Mouse (Mus musculus) liver, embryonic 12.5 days (tissue): ENCODE data around the gene Gse1. TPM values are rescaled to one million over a fixed set of nuclear protein-coding genes. Genes with fewer than 3 reads are reported as not detected.
A peak's percentile ranks its signal among the peaks of the same experiment; 100 is the strongest.

Experiments used
- ATAC-seq: fragments of 200-750 bp; cut with Nextera tagmentation; 2 replicates; pipeline ENCODE4 v1.8.0; 2017; ENCODE audit warnings: moderate number of reproducible peaks, mild to moderate bottlenecking, moderate library complexity
- H3K27ac ChIP-seq: fragments of 300-500 bp; sonication (generic); 2 replicates; pipeline ENCODE4 v1.5.1; 2016; ENCODE audit warnings: mild to moderate bottlenecking
- H3K27me3 ChIP-seq: fragments of 300-500 bp; sonication (generic); replicated peaks from 2 replicates; pipeline ENCODE4 v1.6.1; 2016; ENCODE audit warnings: mild to moderate bottlenecking, moderate library complexity
- H3K36me3 ChIP-seq: fragments of 300-500 bp; sonication (generic); 2 replicates; pipeline ENCODE4 v1.6.1; 2016; ENCODE audit warnings: mild to moderate bottlenecking, moderate library complexity
- H3K4me1 ChIP-seq: fragments of 300-500 bp; sonication (generic); 2 replicates; pipeline ENCODE4 v1.6.1; 2016
- H3K4me2 ChIP-seq: fragments of 300-500 bp; sonication (generic); 2 replicates; pipeline ENCODE4 v1.6.1; 2016; ENCODE audit warnings: mild to moderate bottlenecking, moderate library complexity
- H3K4me3 ChIP-seq: fragments of 300-500 bp; sonication (generic); 2 replicates; pipeline ENCODE4 v1.5.1; 2016; ENCODE audit warnings: mild to moderate bottlenecking, moderate library complexity
- H3K9ac ChIP-seq: fragments of 300-500 bp; sonication (generic); 2 replicates; pipeline ENCODE4 v1.6.1; 2016; ENCODE audit warnings: mild to moderate bottlenecking, moderate library complexity
- H3K9me3 ChIP-seq: fragments of 300-500 bp; sonication (generic); replicated peaks from 2 replicates; pipeline ENCODE4 v1.6.1; 2016; ENCODE audit warnings: mild to moderate bottlenecking, moderate library complexity
- WGBS: fragments of 180-500 bp; shearing (Covaris S2); methylation state at CpG from one replicate; pipeline ENCODE4 v1.1.7; 2016; ENCODE audit not compliant: insufficient replicate concordance; 5-methylcytosine and 5-hydroxymethylcytosine counted together
- polyA plus RNA-seq: library from polyadenylated mRNA; unstranded; fragments of >200 nt; fragmentation: Nextera tagmentation; extraction: Ambion mirVana; gene quantifications from 2 replicates; pipeline ENCODE4 v1.2.1, GENCODE M21; 2016

Gene Gse1
- polyA plus RNA-seq, 1 experiment from 2014 or later = 15.9 TPM

DNA sequence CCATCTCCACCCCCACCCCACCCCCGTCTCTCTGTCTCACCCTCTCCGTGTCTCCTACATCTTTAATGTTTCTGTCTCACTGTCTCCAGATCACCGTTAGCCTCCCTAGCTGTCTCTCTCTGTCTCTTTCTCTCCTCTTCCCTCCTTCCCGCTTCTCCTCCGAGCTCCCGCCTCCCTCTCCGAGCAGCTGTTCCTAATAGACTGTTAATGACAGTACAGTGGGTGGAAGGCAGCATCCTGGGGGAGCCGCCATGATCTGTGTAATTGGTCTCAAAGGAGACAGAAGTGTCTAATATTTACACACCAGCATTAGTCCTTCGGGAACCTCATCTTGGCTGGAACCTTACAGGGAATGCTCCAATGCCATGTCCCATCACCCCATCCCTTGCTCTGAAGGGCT is 56.0 kb downstream of the Gse1 start:
- no peak for ATAC-seq
- peaks cover 69% of the 10 kb centered on the region for H3K4me1 ChIP-seq
- H3K4me2 ChIP-seq = no peak overlapping the region
- H3K36me3 ChIP-seq = peaks cover 7% of the 10 kb centered on the region; the same call in 1 of the 2 replicates
- H3K27ac ChIP-seq = no peak overlapping the region
- H3K9me3 ChIP-seq = no peaks in the 10 kb centered on the region
- H3K27me3 ChIP-seq = peaks cover 23% of the 10 kb centered on the region
- no peak overlapping the region for H3K9ac ChIP-seq
- 65% methylated on average over 9 of the region's 9 CpGs for WGBS
- no peak overlapping the region for H3K4me3 ChIP-seq

DNA sequence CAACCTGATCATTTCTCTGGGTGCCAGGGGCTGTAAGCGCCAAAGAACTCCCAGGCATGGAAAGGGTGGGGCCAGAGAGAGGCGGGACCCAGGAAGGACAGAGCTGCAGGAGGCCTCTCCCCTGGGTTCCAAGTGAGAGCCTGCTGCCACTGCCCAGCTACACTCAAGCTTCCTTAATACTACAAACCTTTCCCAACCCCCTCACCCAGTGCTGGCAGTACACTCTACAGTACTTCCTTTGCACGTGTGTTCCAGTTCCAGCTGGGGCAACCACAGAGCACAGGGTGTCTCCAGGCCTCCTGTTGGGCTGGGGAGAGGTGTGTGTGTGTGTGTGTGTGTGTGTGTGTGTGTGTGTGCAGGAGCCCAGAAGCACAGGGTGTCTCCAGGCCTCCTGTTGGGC is 56.8 kb downstream of the Gse1 start:
- H3K4me3 ChIP-seq = no peak overlapping the region
- H3K36me3 ChIP-seq = peaks cover 7% of the 10 kb centered on the region; the same call in 1 of the 2 replicates
- H3K9me3 ChIP-seq = no peaks in the 10 kb centered on the region
- peak overlapping the region; percentile 38; the same call in 1 of the 2 replicates for H3K27ac ChIP-seq
- H3K27me3 ChIP-seq = peaks cover 18% of the 10 kb centered on the region
- 9% methylated on average over 3 of the region's 3 CpGs for WGBS
- ATAC-seq = peak; percentile 14; the same call in 1 of the 2 replicates
- H3K9ac ChIP-seq = peak overlapping the region; percentile 40; the same call in 1 of the 2 replicates
- no peak overlapping the region for H3K4me2 ChIP-seq
- peaks cover 76% of the 10 kb centered on the region for H3K4me1 ChIP-seq

DNA sequence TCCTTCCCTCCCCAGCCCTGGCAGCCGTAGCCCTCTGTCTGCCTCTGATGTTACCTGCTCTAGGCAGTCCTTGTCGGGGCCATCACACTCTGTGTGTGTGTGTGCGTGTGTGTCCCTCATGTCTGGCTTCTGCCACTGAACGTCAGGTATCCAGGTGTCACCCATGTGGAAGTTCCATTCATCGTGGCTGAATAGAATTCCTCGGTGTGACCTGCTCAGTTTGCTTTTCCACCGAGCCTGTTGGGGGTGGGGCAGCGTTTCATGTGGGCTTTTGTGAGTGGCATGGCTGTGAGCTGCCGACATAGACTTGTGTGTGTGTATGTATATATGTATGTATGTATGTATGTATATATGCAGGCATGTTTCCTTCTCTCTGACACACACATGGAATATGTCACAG is 57.6 kb downstream of the Gse1 start:
- 78% methylated on average over 9 of the region's 9 CpGs for WGBS
- H3K9ac ChIP-seq = no peak overlapping the region
- no peak overlapping the region for H3K27ac ChIP-seq

DNA sequence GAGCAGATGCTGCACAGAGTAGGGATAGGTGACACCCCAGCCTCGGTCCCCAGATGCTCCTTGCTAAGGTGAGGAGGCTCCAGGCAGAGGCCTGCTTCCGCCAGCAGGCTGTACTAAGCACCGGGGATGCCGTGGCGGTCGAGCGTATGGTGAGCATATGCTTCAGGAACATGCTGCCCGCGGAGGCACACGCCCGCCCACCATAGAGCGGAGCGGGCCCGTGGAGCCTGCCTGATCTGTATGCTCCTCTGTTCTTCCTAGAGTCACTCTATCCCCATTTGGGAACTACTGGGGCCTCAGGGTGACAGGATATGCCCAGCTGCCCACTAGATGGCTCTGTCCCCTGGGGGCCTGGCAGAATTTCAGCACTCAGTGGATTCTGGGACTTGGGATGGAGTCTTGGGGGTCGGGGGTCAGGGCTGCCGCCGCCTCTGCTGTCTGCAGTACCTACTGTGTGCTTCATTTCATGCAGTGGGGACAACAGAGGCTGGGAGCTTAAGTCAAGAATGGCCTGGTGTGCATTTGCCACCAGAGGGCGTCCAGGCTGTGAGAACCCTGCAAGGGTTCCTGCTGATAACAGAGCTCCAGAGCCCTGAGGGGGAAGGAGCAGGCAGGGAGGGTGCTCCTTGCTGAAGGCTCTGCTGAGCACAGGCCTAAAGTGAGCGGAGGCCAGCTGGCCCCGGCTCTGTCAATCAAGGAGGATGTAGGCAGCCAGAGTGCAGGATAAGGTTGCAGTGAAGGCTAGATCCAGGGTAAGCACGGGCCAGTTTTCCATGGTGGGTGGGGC is 60.1 kb downstream of the Gse1 start:
- Histone ChIP-seq H3K9me3 (no peaks in the 10 kb centered on the region), H3K9ac (peak overlapping the region; percentile 55), H3K36me3 (peaks cover 7% of the 10 kb centered on the region; the same call in 1 of the 2 replicates), H3K27ac (peak overlapping the region; percentile 100), H3K27me3 (no peaks in the 10 kb centered on the region), H3K4me1 (peaks cover 84% of the 10 kb centered on the region), H3K4me3 (no peak overlapping the region), H3K4me2 (peak overlapping the region; percentile 86)
- peak; percentile 70 for ATAC-seq
- WGBS = 41% methylated on average over 21 of the region's 21 CpGs

More for the DNA sequence above, 57.6 kb downstream of the Gse1 start:
- Histone ChIP-seq H3K27me3 (peaks cover 10% of the 10 kb centered on the region), H3K36me3 (peaks cover 7% of the 10 kb centered on the region; the same call in 1 of the 2 replicates), H3K4me3 (no peak overlapping the region), H3K4me1 (peaks cover 76% of the 10 kb centered on the region), H3K4me2 (no peak overlapping the region), H3K9me3 (no peaks in the 10 kb centered on the region)
- ATAC-seq = no peak

DNA sequence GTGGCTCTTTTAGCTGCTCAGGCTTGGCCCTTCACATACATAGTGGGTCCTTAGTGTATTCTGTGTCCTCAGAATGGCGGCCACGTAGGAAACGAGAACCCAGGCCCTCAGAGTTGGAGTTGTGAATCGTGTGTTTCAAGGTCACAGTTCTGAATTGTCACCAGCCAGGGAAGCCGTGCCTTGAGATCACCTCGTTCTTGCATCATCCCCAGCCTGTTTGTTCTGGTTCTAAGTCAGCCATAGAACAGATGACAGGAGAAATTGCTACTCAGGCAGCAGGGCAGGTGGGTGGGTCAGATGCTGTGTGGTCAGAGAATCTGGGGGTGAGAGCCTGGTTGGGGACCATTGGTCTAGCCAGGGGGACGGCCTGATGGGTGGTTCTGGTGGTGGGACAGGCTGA is 60.9 kb downstream of the Gse1 start:
- Histone ChIP-seq H3K36me3 (peaks cover 7% of the 10 kb centered on the region; the same call in 1 of the 2 replicates), H3K27ac (peak overlapping the region; percentile 100), H3K9me3 (no peaks in the 10 kb centered on the region), H3K4me1 (peaks cover 84% of the 10 kb centered on the region), H3K27me3 (no peaks in the 10 kb centered on the region), H3K4me2 (peak overlapping the region; percentile 86), H3K9ac (peak overlapping the region; percentile 55), H3K4me3 (no peak overlapping the region)
- WGBS = 74% methylated on average over 7 of the region's 7 CpGs
- ATAC-seq = no peak

DNA sequence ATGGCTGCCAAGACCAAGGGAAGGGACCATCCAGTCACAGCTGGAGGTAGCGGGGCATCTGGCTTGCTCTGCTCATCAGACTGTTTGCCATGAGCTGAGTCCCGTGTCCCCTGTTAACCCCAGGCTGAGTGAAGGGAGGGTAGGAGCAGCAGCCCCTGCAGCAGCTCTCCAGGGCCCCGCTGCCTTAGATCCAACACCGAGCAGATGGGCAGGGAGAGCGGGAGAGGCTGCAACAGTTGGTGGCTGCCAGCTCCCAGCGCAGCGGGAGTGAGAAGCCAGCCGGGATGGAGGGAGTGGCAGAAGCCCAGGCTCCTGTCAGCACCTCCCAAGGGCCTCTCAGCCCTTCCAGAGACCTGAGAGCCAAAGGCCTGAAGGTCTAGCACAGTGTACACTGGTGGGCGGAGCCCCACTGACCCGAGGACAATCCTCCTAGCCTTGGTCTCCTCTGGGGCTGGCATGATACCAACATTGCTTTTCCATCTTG is 61.5 kb downstream of the Gse1 start:
- Histone ChIP-seq H3K36me3 (peaks cover 7% of the 10 kb centered on the region; the same call in 1 of the 2 replicates), H3K4me2 (peak overlapping the region; percentile 86), H3K9me3 (no peaks in the 10 kb centered on the region), H3K27ac (peak overlapping the region; percentile 100), H3K9ac (peak overlapping the region; percentile 55), H3K27me3 (no peaks in the 10 kb centered on the region), H3K4me3 (no peak overlapping the region), H3K4me1 (peaks cover 84% of the 10 kb centered on the region)
- 62% methylated on average over 10 of the region's 10 CpGs for WGBS
- ATAC-seq = no peak

DNA sequence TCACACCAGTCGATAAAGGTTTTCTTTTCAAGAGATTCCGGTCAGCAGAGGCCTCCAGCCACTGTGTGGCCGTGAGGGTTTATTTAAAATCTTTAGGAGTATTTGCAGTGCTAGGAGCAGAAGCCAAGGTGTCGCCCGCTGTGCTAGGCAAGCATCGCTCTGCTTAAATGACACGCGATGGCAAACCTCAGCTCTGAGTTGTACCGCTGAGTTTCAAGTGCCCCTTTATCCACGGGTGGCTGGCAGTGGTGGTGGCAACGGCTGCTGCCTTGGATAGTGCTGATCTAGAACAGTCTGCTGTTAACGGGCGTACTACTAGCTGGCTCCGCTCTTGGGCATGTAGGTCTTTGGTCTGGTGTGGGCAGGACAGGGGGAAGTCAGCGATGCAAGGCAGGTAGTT is 62.4 kb downstream of the Gse1 start:
- WGBS = 75% methylated on average over 15 of the region's 15 CpGs

DNA sequence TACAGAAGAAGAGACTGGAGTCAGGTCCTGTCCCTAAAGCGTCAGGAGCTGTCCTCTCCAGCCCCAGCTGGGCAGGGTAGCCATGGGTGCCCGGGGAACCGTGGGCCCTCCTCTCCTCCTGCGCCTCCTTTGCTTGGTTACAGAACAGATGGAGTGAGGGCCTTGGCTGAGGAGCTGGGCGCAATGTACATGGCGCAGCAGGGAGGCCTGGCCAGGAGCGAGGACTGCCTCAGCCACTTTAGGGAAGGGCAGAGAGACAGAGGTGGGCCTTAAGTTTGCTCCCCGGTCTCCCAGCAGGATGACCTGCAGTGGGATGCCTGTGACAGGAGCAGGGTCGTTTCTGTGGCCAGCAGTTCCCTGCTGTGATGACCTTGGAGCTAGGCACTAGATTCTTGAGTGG is 63.4 kb downstream of the Gse1 start:
- H3K36me3 ChIP-seq = peaks cover 7% of the 10 kb centered on the region; the same call in 1 of the 2 replicates
- 91% methylated on average over 9 of the region's 9 CpGs for WGBS
- no peak for ATAC-seq
- no peaks in the 10 kb centered on the region for H3K27me3 ChIP-seq
- no peaks in the 10 kb centered on the region for H3K9me3 ChIP-seq
- peak overlapping the region; percentile 62 for H3K4me3 ChIP-seq
- H3K9ac ChIP-seq = peak overlapping the region; percentile 82
- peak overlapping the region; percentile 100 for H3K27ac ChIP-seq
- peaks cover 91% of the 10 kb centered on the region for H3K4me1 ChIP-seq
- H3K4me2 ChIP-seq = peak overlapping the region; percentile 86

More for the DNA sequence above, 62.4 kb downstream of the Gse1 start:
- Histone ChIP-seq H3K9me3 (no peaks in the 10 kb centered on the region), H3K36me3 (peaks cover 7% of the 10 kb centered on the region; the same call in 1 of the 2 replicates), H3K4me3 (0 out of 2 replicates have a peak overlapping the region, but pooled peaks have one; percentile 3), H3K9ac (peak overlapping the region; percentile 55), H3K4me1 (peaks cover 84% of the 10 kb centered on the region), H3K27me3 (no peaks in the 10 kb centered on the region), H3K4me2 (peak overlapping the region; percentile 86), H3K27ac (peak overlapping the region; percentile 100)
- no peak for ATAC-seq

DNA sequence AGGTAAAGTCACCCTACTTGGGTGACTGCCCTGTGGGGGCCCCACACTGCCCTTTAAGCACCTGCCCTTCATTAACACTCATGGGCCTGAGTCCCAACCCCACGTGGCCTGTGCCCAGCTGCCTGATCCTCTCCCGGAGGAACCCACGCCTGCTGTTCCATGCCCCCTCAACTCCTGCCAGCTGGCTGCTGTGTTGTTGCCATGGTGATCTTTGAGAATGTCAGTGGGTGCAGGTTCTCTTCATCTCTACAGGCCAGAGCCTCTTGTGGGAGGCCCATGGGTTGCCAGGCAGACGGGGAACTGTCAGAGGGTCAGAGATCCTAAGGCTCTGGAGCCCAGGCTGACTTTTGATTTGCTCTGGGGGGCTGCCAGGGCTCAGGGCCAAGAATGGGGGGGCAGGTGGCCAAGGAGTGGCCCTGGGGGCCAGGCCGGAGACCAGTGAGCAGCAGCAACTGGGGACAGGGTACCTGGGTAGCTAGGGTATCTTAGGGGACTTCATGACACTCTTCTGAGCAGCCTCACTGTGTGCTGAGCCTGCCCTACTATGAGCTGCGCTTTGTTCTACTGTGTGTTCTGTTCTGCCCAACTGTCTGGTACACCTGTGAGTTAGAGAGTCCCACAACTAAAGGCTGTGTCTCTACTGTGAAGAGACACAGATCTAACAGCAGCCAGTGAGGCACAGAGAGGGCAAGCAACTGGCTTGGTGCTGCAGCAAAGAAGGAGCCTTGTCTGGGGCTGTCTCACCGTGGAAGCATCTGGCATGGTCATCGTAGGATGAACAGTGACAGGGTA is 64.3 kb downstream of the Gse1 start:
- no peaks in the 10 kb centered on the region for H3K9me3 ChIP-seq
- 60% methylated on average over 8 of the region's 8 CpGs for WGBS
- peak overlapping the region; percentile 62 for H3K4me3 ChIP-seq
- H3K4me2 ChIP-seq = peak overlapping the region; percentile 86
- no peak for ATAC-seq
- peaks cover 7% of the 10 kb centered on the region; the same call in 1 of the 2 replicates for H3K36me3 ChIP-seq
- peak overlapping the region; percentile 100 for H3K27ac ChIP-seq
- H3K4me1 ChIP-seq = peaks cover 97% of the 10 kb centered on the region
- no peaks in the 10 kb centered on the region for H3K27me3 ChIP-seq
- peak overlapping the region; percentile 82 for H3K9ac ChIP-seq

DNA sequence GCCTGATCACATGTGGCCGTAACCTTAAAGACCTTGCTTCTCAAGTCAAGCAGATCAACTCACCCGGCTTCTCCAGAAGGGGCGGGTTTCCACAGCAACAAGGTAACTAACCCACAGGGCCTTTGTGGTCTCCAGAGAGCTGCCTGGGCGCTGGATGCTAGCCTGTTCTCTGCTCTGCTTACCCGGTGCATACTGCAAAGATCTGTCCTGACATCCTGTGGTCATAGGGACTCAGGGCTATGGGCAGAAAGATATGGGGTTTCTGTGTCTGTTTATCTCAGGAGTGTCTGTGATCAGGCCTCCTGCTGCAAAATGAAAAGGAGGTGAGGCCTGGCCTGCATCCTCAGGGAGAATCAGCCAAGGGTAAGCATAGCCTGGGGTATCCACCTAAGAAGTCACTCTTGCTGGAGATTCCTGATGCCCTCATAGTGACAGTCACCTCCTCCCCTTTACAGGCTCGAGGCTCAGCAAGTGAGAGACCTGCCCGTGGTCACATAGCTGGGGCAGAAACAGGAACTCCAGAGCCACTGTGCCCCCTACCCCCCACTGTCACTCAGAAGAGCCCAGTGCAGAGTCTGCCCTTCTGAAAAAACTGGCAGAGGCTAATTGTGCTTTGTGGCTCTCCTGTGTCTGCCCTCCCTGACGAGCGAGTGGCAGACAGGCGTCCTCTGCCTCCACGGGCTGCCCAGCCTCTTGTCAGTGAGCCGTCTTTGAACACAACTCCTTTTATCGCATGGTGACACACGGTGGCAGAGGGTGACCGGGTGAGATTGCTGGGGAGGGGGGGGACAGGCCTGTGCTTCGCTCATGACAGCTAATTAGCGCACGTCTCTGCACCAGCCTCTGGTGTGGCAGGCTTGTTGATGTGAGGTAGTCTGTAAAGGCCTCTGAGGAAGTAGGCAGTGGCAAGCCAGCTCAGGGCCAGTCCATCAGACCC is 65.4 kb downstream of the Gse1 start:
- ATAC-seq = peak; percentile 87
- Histone ChIP-seq H3K27me3 (no peaks in the 10 kb centered on the region), H3K4me2 (peak overlapping the region; percentile 86), H3K36me3 (0 out of 2 replicates have a peak, but pooled peaks cover 3% of the 10 kb centered on the region), H3K27ac (peak overlapping the region; percentile 100), H3K9ac (peak overlapping the region; percentile 82), H3K4me3 (peak overlapping the region; percentile 62), H3K9me3 (no peaks in the 10 kb centered on the region), H3K4me1 (peaks cover 97% of the 10 kb centered on the region)
- 14% methylated on average over 18 of the region's 18 CpGs for WGBS
